Mouse (Mus musculus) heart, postnatal 0 days (tissue): ENCODE measurements around the gene Mapkapk2. TPM values are rescaled to one million over a fixed set of nuclear protein-coding genes. Genes with fewer than 3 reads are reported as not detected.
"Not testable (repeated sequence)": the region's sequence is repeated elsewhere in the genome, so short reads cannot be mapped to it uniquely, and the experiment has no call there.

ENCODE experiments used
- ATAC-seq: fragments of 200-750 bp; cut with Nextera tagmentation; 2 replicates; pipeline ENCODE4 v1.8.0; 2017; ENCODE audit warnings: low read depth, moderate number of reproducible peaks, moderate library complexity; ENCODE audit not compliant: insufficient read depth
- DNase-seq: peaks from one replicate; pipeline ENCODE4 v3.0.0-alpha.2; 2016; ENCODE audit warnings: low spot score
- H3K27ac ChIP-seq: fragments of 300-500 bp; sonication (generic); 2 replicates; pipeline ENCODE4 v1.5.1; 2014; ENCODE audit warnings: low read depth, mild to moderate bottlenecking
- H3K27me3 ChIP-seq: fragments of 300-500 bp; sonication (generic); 2 replicates; pipeline ENCODE4 v1.6.1; 2014; ENCODE audit warnings: low read length, mixed read lengths; ENCODE audit not compliant: control insufficient read depth, insufficient read depth
- H3K36me3 ChIP-seq: fragments of 300-500 bp; sonication (generic); replicated peaks from 2 replicates; pipeline ENCODE4 v1.6.1; 2014; ENCODE audit warnings: low read length, mixed read lengths; ENCODE audit not compliant: control insufficient read depth, insufficient read depth
- H3K4me1 ChIP-seq: fragments of 300-500 bp; sonication (generic); 2 replicates; pipeline ENCODE4 v1.6.1; 2014; ENCODE audit warnings: antibody characterized with exemption; ENCODE audit not compliant: control insufficient read depth, insufficient read depth
- H3K4me2 ChIP-seq: fragments of 300-500 bp; sonication (generic); 2 replicates; pipeline ENCODE4 v1.6.1; 2014; ENCODE audit warnings: low read depth, mild to moderate bottlenecking, low read length, moderate library complexity
- H3K4me3 ChIP-seq: fragments of 300-500 bp; sonication (generic); 2 replicates; pipeline ENCODE4 v1.5.1; 2014; ENCODE audit warnings: low read depth, low read length
- H3K9ac ChIP-seq: fragments of 300-500 bp; sonication (generic); replicated peaks from 2 replicates; pipeline ENCODE4 v1.6.1; 2014; ENCODE audit warnings: low read depth, low read length, mixed read lengths
- H3K9me3 ChIP-seq: fragments of 300-500 bp; sonication (generic); replicated peaks from 2 replicates; pipeline ENCODE4 v1.6.1; 2016; ENCODE audit warnings: low read length; ENCODE audit not compliant: control insufficient read depth
- CTCF ChIP-seq: IDR thresholded peaks from 2 replicates; pipeline ENCODE4 v1.5.1; 2016; ENCODE audit warnings: antibody characterized with exemption, control low read depth, low read depth
- EP300 ChIP-seq: IDR thresholded peaks from 2 replicates; pipeline ENCODE4 v1.6.1; 2016; ENCODE audit warnings: antibody characterized with exemption, low read depth
- WGBS: fragments of 180-500 bp; shearing (Covaris S2); extraction: QIAGEN DNeasy Blood & Tissue Kit; methylation state at CpG from one replicate; pipeline ENCODE4 v1.1.7; 2014; 5-methylcytosine and 5-hydroxymethylcytosine counted together
- polyA plus RNA-seq: library from polyadenylated mRNA; unstranded; fragments of >200 nt; fragmentation: Nextera tagmentation; extraction: Ambion mirVana; gene quantifications from 2 replicates; pipeline ENCODE4 v1.2.1, GENCODE M21; 2015
- total RNA-seq: library from RNA; depleted of rRNA; stranded (reverse); fragments of >200 nt; gene quantifications from 2 replicates; pipeline ENCODE4 v1.2.3, GENCODE M21; 2014; ENCODE audit warnings: low replicate concordance

Mapkapk2 gene
- total and polyA plus RNA-seq, 2 experiments from 2014 or later, result 69.9 to 302 TPM

GRCm38 (mm10) chr1:131030261-131030660, 67.4 kb downstream of the Mapkapk2 start:
- Histone ChIP-seq H3K27ac (no peak overlapping the region), H3K27me3 (no peaks in the 10 kb centered on the region), H3K4me2 (no peak overlapping the region), H3K36me3 (no peaks in the 10 kb centered on the region), H3K4me1 (no peaks in the 10 kb centered on the region), H3K4me3 (no peak overlapping the region), H3K9ac (no peak overlapping the region), H3K9me3 (no peaks in the 10 kb centered on the region)
- DNase-seq, result no peak
- WGBS, result 22% methylated on average over 7 of the region's 7 CpGs
- TF ChIP-seq CTCF, result no peak
- no peak for TF ChIP-seq EP300
- ATAC-seq, result no peak

GRCm38 (mm10) chr1:131029215-131029614, 68.4 kb downstream of the Mapkapk2 start:
- 79% methylated on average over 3 of the region's 3 CpGs for WGBS

GRCm38 (mm10) chr1:131025843-131026190, 71.8 kb downstream of the Mapkapk2 start:
- no peak overlapping the region for H3K27ac ChIP-seq
- ATAC-seq (no peak), DNase-seq (no peak)
- H3K9ac ChIP-seq, result no peak overlapping the region
- no peak overlapping the region for H3K4me2 ChIP-seq
- H3K27me3 ChIP-seq, result no peaks in the 10 kb centered on the region
- TF ChIP-seq EP300, result no peak
- TF ChIP-seq CTCF, result no peak
- 58% methylated on average over 4 of the region's 4 CpGs for WGBS
- no peak overlapping the region for H3K4me3 ChIP-seq
- no peaks in the 10 kb centered on the region for H3K9me3 ChIP-seq
- H3K4me1 ChIP-seq, result no peaks in the 10 kb centered on the region
- H3K36me3 ChIP-seq, result no peaks in the 10 kb centered on the region

More at GRCm38 (mm10) chr1:131029215-131029614, 68.4 kb downstream of the Mapkapk2 start:
- no peak for TF ChIP-seq EP300
- no peak for TF ChIP-seq CTCF
- Histone ChIP-seq H3K4me3 (no peak overlapping the region), H3K4me2 (no peak overlapping the region), H3K9me3 (no peaks in the 10 kb centered on the region), H3K27ac (no peak overlapping the region), H3K27me3 (no peaks in the 10 kb centered on the region), H3K9ac (no peak overlapping the region), H3K36me3 (no peaks in the 10 kb centered on the region), H3K4me1 (no peaks in the 10 kb centered on the region)
- ATAC-seq (no peak), DNase-seq (no peak)

- no peak for ATAC-seq
- 63% methylated on average over 8 of the region's 8 CpGs for WGBS
- Histone ChIP-seq H3K9me3 (no peaks in the 10 kb centered on the region), H3K9ac (no peak overlapping the region), H3K36me3 (no peaks in the 10 kb centered on the region), H3K4me3 (no peak overlapping the region), H3K27ac (no peak overlapping the region), H3K4me2 (no peak overlapping the region), H3K4me1 (no peaks in the 10 kb centered on the region), H3K27me3 (no peaks in the 10 kb centered on the region)
- TF ChIP-seq CTCF, result no peak
- no peak for TF ChIP-seq EP300
- DNase-seq, result no peak
These were observed 72.5 kb downstream of the Mapkapk2 start for GRCm38 (mm10) chr1:131024900-131025842.

- ATAC-seq, H3K4me2 ChIP-seq, H3K4me1 ChIP-seq, H3K27me3 ChIP-seq, H3K4me3 ChIP-seq, H3K9ac ChIP-seq, H3K27ac ChIP-seq, H3K9me3 ChIP-seq, H3K36me3 ChIP-seq, DNase-seq: not testable (repeated sequence)
- WGBS, result 76% methylated on average over 4 of the region's 4 CpGs
These were observed 74.3 kb downstream of the Mapkapk2 start for GRCm38 (mm10) chr1:131023250-131023858.
